Mouse (Mus musculus): ENCODE measurements at regions not wholly inside any gene's neighbourhood (a gene's known extent, or its start where the extent isn't known, plus 50 kb on each side); places are given as distances from the start of the nearest gene placed in this dataset.

DNA sequence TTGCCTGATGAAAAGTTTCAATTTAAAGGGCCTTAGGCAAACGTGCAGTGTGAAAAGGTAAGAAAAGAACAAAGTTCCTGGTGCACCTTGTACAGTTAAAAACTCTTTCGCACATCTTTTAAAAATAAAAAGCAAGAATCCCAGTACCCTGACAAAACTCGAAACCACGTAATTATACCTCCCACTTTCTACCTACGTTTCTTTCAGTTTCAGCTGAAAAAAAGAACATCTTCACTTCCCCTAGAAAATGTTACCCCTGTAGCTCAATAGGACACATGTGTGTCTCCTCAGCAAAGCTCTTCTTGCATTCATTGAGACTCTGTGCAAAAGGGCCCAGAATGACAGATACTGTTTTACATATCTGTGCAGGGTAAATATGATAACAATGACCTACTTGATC, 113.2 kb downstream of the Spry2 start:
- no peak for DNase-seq (ENCODE audit: low read depth, low spot score)

DNA sequence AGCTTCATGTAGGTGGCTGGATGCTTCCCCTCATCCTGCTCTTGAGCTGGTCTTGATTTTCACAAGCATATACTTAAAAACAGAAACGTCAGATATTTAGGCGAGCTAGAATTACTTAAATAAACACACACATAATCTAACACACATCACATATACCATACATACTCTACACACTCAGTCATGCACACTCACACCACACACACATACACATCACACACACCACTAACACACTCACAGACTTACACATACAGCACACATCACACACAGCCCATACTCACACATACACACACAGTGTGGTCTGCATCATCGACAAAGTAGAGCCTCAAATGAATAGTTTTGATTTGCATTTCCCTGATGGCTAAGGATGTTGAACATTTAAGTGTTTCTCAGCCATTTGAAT, 116.9 kb downstream of the Spry2 start:
- no peak for DNase-seq (ENCODE audit: low read depth, low spot score)

DNA sequence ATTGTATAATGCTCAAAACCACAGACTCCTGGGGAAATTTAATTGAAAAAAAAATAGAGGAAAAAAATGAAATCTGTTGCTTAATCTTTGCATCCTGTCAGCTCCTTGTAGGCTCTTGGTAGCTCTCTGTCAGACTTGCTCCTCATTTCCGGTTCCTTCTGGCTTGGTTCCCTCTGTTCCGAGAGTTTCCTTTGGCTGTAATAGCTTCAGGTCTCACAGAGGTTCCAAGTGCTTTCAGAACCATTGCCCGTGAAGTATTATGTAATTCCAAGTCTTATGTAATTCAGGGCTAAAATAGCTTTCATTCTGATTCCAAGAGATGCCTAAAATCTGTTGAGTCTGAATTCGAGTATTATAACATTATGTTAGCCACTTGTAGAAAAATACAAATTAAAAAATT, 117.3 kb downstream of the Spry2 start:
- no peak for DNase-seq (ENCODE audit: low read depth, low spot score)

DNA sequence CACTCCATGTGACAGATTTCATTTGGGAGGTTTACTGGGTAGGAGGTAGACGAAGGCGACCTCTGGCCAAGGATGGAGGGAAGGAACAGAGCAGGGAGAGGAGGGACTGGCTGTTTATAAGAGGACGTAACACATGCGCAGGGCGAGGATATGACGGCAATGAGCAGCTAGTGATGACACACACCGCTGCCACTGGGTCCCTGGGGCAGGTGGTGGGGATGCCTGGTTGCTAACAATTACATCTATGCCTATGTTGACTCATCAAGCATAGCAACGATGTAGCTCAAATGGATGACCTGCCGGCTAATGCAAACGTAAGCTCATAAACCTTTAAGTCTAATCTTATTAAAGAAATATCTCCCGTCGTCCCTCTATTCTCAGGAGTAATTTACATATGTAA, 122.9 kb downstream of the Spry2 start:
- DNase-seq (ENCODE audit: low read depth, low spot score), result no peak

DNA sequence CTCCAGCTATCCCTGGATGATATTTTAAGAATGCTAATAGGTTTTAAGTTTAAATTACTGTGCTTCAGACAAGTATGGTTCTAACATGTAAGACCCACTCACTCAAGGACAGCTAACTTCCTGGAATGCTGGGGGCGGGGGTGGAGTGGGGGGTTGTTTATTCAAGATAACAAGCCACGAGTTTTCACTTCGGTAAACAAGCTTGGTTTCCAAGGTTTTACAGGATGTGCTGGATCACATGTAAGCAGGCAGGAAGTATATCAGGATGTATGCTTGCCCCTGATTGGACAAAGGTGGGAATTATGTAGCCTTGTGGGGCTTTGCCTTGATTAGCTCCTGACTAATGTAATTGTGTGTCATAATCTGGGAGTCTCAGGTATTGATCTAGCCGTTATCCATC, 129.5 kb downstream of the Spry2 start:
- DNase-seq (ENCODE audit: low read depth, low spot score), result no peak

DNA sequence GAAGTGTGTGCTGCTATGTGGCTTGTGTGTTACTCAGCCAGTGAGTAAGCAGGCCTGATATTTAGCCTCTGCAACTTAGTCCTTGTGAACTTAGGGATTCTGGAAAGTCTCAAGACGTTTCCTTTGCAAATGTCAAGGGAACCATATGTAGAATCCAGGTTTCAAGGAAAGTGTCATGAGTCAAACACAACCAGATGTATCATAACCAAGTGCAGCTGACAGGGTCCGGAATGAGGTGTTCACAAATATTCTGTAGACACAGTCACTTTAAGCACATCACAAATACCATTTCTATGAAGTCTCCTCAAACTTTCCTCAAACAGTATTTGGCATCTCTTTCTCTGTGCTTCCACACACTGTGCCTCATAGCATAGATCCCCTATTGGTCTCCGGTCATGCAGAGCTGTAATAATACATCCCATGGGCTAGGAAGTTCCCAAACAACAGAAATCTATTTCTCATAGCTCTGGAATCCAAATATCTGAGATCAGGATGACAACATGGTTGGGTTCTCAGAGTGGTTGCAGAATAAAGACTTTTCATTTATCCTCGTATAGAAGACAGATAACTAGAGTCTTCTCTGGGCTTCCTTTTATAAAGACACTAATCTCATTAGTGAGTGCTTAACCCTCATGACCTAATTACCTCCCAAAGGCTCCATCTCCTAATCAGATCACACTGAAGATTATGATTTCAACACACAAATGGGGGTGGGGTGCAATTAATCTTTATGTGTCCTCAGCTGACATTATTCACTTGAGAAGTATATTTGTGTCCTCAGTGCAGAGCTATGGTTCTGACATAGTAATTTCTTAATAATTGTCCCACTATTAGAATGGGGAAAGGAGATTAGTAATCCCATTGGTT, 143.9 kb downstream of the Spry2 start:
- DNase-seq (ENCODE audit: low read depth, low spot score), result peak; percentile 79

DNA sequence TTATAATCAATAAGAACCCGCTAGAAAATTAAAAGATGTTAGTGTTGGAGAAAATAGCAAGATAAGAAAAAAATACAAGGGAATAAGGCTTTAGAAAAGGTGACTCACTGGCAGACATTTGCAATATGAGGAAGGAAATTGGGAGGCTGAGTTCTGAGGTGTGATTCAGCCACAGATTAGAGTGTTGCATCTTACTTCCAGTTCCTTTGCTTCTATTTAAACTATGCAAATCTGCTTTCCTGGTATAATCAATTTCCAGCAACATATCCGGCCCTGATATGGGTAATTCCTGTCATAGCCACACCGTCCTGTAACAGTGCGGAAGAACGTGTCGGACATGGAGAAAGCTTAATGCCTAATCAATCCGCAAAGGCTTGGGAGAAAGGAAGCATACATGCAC, 144.9 kb downstream of the Spry2 start:
- no peak for DNase-seq (ENCODE audit: low read depth, low spot score)

DNA sequence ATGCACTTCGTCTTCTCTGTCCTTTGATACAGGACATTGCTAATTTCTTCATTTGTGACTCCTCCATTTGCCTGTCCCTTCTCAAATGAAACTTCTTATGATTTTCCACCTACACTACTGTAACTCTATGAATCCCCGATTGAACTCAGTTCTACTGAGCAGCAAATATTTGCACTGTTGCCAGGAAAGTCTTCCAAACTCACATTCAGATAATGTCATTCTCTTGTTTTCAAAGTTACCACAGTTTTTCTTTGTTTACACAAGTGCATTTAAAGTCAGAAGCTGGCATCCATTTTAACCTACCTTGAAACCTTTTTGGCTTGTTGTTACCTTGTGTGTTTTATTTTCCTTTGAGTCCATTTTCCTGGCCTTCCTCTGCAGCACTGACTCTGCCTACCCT, 152.0 kb downstream of the Spry2 start:
- no peak for DNase-seq (ENCODE audit: low read depth, low spot score)

DNA sequence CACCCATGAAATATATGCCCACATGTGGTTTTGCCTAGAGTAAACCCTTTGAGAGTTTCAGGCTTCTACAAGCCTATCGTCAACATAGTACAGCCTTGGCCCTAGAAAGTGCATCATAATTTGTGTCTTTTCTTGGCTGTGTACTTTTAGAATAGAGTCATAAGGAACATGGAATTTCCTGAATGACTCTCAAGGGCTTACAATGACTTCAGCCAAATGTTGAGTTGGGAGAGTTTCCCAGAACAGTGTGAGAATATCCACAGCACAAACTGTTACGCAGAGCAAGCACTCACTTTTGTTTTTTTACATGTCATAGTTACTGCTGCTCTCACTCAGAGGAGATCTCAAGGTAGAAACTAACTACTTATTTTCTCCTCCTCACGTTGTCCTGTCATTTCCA, 152.5 kb downstream of the Spry2 start:
- DNase-seq (ENCODE audit: low read depth, low spot score), result no peak

DNA sequence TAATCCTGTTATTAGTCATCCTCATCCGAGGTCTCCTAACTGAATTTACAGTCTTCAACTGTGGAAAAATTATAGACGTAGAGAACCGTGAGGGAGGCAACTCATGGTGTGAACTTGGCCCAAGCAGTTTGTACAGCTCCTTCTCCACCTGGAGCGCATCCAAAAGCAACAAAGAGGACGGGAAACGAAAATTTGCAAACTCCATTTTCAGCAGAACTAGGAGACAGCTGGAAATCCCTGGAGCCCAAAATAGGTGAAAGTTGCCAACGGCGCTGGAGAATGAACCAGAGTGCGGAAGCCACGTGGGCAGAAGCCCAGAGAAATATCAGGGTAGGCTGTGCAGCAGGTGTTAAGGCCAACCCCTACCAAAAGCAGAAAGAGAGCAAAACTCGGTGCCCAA, 155.7 kb downstream of the Spry2 start:
- no peak for DNase-seq (ENCODE audit: low read depth, low spot score)

DNA sequence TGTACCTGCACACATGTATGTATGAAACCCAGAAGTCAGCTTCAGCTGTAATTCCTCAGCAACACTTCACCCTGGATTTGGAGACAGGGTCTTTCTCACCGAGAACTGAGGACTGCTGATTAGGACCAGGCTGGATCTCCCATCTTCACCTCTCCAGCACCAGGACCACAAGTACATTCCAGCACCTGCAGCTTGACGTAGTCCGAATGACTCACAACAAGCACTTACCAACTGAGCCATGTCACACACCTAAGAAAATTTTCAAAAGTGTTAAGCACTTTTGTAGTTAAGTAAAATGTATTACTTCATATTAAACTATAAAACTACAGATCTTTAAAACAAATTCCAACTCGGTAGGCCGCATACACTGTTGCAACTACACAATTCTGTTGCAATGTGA, 158.1 kb downstream of the Spry2 start:
- DNase-seq (ENCODE audit: low read depth, low spot score), result no peak

DNA sequence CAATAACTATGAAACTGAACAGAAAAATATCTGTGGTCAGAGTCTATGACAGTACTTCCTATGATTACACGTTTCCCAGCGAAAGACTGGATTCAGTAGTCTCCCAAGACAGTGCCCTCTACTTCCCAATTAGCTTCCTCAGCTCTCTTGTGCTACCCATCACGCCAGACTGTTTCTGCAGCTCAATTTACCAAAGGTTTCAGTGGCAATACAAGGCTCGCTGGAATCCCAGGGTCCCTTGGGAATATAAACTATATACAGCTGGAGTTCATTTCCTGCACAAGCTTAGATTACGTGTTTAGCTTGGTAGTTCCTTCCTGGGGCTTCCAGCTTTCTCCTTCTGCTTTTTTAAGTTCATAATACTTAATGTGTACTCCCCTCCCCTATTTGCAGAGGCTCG, 160.3 kb downstream of the Spry2 start:
- no peak for DNase-seq (ENCODE audit: low read depth, low spot score)

DNA sequence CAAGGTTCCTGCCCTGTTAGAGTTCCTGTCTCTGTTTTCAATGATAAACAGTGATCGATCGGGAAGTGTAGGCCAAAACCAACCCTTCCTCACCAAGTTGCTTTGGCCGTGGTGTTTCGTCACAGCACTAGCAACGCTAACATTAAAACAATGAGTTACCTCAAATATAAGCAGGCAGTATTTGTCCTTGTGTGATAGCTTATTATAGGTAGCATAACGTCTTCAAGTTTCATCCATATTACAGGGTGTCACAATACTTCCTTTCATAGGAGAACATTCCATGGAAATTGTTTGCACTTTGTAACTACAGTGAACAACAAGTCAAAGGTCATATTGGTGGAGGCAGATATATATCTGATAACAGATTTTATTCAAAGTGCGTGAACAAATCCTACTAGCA, 162.3 kb downstream of the Spry2 start:
- DNase-seq (ENCODE audit: low read depth, low spot score), result no peak

DNA sequence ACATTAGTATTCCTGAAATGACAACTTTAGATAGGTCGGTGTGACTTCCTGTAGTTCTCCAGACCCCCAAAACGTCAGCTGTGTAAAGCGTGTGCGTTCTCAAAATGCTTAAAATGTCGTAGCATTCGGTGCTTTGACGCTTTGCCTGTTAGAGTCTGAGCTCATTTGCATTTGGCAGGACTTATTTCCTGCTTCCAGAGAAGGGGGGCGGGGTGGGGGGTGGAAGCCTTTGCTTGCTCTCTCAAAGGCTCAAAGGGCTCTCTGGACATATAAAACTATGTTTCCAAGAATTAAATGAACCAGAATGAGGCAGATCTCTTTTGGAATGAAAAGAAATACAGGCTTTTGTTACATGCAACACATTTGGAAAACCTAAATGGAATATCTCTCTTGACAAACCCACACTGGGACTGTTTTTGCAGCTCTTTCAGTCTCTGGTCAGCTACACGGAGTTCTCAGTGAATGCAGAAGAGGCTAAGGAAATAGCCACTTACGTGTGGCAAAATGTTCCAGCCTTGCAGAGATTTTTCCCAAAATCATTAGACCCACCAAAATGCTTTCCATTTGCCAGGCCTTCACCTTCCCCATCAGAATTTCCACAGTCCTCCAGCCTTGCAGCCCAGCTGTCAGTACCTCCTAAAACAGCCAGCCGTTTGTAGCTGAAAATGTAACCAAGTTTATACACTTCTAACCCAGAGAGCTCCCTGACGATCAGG, 163.4 kb downstream of the Spry2 start:
- no peak for DNase-seq (ENCODE audit: low read depth, low spot score)

DNA sequence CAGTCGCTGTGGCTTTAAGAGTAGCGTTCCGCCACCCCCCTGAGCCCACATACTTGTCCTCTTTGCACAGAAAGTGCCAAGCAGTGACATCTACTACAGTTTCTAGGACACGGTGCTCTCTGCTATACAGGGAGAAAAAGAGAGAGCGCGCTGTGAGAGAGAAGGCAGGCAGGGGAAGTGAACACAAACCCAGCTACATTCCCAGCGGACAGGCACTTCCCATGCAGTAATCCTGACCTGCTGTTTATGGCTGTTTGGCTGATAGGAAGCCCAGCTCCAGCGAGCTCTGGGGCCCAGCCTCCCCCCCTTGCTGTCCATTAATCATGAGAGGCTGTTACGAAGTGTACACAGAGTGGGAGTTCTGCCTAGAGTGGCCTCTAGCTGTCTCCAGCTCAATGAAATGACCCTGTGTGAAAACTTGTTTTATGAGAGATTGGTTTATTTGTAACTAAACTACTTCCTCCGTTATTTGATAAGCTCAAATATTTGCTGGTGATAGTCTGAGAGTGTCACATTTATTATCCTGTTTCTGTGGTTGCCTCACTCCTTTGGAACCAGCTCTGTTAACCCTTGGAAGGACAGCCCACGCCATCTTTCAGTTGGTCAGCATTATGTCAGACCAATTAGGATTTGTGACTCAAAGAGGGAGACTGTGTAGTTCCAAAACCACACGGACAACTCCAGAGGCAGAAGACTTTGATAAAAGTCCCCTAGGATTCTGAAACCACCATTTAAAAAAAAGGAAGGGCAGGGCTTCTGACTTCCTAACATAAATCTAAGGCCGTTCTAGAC, 164.2 kb downstream of the Spry2 start:
- DNase-seq (ENCODE audit: low read depth, low spot score), result peak; percentile 62

DNA sequence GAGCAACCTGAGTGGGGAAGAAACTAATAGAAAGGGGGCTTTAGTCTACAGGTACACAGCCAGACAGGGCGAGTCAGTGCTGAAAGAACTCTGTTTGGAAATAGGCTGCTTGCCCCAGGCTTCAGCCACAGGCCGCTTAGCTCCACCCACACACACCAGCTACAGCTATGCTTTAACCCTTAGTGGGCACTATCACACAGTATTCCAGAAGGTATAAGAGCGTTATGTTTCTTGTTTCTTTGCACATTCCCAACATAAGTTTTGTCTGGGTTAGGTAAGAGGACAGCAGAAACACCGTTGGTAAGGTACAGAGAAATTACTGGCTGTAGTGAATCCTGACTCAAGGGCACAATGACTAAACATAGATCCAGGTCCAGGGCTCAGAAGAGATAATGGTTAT, 165.8 kb downstream of the Spry2 start:
- DNase-seq (ENCODE audit: low read depth, low spot score), result no peak

DNA sequence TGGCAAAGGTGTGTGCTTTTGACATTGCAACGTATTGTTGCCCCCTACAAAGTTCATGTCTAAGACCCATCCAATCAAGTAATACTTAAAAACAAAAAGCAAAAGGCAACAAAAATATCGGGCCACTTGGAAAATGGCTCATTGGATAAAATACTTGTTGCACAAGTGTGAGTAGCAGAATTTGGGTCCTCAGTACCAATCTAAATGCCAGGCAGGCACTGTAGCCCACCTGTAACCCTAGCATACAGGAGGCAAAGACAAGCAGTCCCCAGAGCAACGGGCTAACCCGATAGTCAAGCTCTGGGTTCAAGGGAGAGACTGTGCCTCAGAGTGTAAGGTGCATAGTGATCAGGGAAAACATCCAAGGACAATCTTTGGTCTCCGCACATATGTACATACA, 167.8 kb downstream of the Spry2 start:
- no peak for DNase-seq (ENCODE audit: low read depth, low spot score)

DNA sequence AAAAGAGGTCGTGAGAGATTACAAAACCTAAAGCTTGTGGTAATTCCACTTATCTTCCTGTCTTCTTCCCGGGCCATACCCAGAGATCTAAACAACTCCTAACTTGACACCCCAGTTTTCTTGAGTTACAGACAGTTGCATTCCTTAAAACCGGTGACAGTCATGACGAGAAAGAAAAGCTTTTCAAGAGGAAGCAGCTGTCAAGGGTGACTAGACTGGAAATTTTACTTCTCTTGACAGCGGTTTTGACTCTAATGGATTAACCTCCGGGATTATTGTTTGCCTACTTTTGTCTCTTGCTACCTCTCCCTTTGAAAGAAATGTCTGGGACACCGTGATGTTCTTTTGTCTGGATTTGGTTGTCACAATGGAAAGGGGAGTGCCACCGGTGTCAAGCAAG, 170.9 kb downstream of the Spry2 start:
- DNase-seq (ENCODE audit: low read depth, low spot score), result no peak

DNA sequence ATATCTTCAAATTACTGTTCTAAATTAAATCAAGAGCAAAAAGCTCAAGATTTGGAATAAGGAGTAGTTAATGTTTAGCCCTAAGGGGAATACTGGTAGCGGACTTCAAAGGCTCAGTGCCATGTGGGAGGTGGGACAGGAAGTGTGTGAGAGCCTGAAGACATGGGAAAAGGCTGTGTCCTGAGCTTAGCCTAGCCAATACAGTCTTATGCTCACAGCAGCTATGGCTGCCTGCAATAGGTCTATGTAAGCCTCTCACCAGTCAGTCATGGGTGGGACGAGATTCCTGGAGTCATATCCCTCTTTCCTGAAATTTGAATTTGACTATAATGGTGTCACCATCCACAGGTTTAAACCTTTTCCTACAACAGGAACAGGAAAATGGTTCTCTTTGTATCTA, 173.7 kb downstream of the Spry2 start:
- no peak for DNase-seq (ENCODE audit: low read depth, low spot score)

DNA sequence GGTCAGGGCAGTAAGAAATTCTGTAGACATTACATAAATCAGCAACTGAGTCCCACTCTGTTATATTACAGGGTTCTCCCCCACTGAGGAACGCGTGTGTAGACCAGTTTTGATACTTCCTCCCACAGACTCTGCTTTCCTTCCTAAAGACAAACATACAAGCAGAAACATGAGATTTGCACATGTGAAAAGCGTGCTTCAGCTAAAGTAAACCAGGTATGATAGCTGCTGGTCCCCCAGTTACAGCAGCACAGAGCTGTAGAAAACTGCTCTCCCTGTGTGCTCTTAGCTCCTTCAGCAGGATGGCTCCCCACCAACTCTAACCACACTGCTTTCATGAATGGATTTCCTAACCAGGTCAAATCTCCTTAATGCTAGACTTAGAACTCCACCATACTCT, 175.0 kb downstream of the Spry2 start:
- DNase-seq (ENCODE audit: low read depth, low spot score), result no peak

DNA sequence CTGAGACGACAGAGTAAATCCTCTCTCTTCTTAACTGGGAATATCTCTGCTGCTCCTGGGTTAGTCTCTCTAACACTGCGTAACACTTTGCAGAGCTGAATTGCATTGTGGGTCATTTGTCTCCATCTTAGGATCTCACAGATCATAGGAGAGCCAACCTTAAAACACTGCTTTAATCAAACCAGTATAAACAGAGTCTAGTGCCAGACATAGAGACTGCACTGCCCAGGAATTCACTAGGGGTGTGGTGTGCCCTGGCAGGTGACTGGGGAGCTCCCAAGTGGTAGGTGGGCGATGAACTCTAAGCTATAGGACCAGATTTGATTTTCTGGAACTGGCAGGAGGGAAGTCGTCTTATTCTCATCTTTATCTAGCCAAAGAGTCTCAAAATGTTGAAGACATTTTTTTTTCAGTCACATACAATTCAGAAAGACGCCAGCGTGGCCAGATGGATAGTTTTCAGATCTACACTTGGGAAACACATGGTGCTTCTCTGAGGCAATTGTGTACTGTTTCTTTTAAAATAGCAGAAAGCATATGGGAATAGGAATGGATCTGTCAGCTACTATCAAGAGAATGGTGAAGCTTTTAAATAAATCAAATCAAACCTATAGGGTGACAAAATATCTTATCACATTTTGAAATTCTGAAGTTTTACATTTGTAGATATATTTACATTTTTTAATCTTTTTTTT, 175.7 kb downstream of the Spry2 start:
- DNase-seq (ENCODE audit: low read depth, low spot score), result no peak

Data from retina, postnatal 7 days (tissue).